Mouse (Mus musculus) natural killer cell, adult 2 months (primary cell): ENCODE results near the gene Hoxd4.

Experiments used
- DNase-seq, 2 experiments: peaks; one replicate each; pipeline ENCODE4 v3.0.0; 2022; ENCODE audit warnings: low spot score in 2 of 2

Hoxd4 gene

GRCm38 (mm10) chr2:74704999-74705466 is 6.7 kb upstream of the Hoxd4 start:
- no peak for DNase-seq

- DNase-seq: no peak
Measured at GRCm38 (mm10) chr2:74705467-74706089, 6.2 kb upstream of the Hoxd4 start.

- DNase-seq: no peak
Measured at GRCm38 (mm10) chr2:74706393-74706960, 5.3 kb upstream of the Hoxd4 start.

- no peak for DNase-seq
Measured at GRCm38 (mm10) chr2:74707599-74707998, 4.1 kb upstream of the Hoxd4 start.

GRCm38 (mm10) chr2:74708676-74709075 is 3.1 kb upstream of the Hoxd4 start:
- DNase-seq: no peak

GRCm38 (mm10) chr2:74709465-74710419 is 2.0 kb upstream of the Hoxd4 start:
- no peak for DNase-seq

- no peak for DNase-seq
Measured at GRCm38 (mm10) chr2:74710929-74711543, 693 bp upstream of the Hoxd4 start.

- no peak for DNase-seq
Measured at GRCm38 (mm10) chr2:74713239-74714150, 1.8 kb downstream of the Hoxd4 start.

- no peak for DNase-seq
Measured at GRCm38 (mm10) chr2:74714156-74714789, 2.5 kb downstream of the Hoxd4 start.

GRCm38 (mm10) chr2:74714881-74715280 is 3.2 kb downstream of the Hoxd4 start:
- DNase-seq: no peak

- DNase-seq: peak; percentile 66 to 73
Measured at GRCm38 (mm10) chr2:74715504-74716241, 3.9 kb downstream of the Hoxd4 start.

- DNase-seq: no peak
Measured at GRCm38 (mm10) chr2:74720384-74720783, 8.7 kb downstream of the Hoxd4 start.

- no peak for DNase-seq
Measured at GRCm38 (mm10) chr2:74720955-74721491, 9.3 kb downstream of the Hoxd4 start.

GRCm38 (mm10) chr2:74721882-74722281 is 10.2 kb downstream of the Hoxd4 start:
- no peak for DNase-seq

- no peak for DNase-seq
Measured at GRCm38 (mm10) chr2:74722949-74723348, 11.2 kb downstream of the Hoxd4 start.

GRCm38 (mm10) chr2:74724244-74725015 is 12.7 kb downstream of the Hoxd4 start:
- no peak for DNase-seq

- DNase-seq: no peak
Measured at GRCm38 (mm10) chr2:74725171-74725570, 13.4 kb downstream of the Hoxd4 start.

GRCm38 (mm10) chr2:74726551-74726950 is 14.8 kb downstream of the Hoxd4 start, which contains the start of gene Gm28230:
Gene Gm28230 (plus strand): TSS chr2:74726728.
- DNase-seq: no peak
